Mouse (Mus musculus) limb, embryonic 15.5 days (tissue): ENCODE results near the gene Pepd. TPM values are rescaled to one million over a fixed set of nuclear protein-coding genes. Genes with fewer than 3 reads are reported as not detected.

Source experiments
- ATAC-seq: fragments of 200-750 bp; cut with Nextera tagmentation; 2 replicates; pipeline ENCODE4 v1.8.0; 2017; ENCODE audit warnings: low read depth, moderate TSS enrichment; ENCODE audit not compliant: insufficient number of reproducible peaks, low FRiP score, low TSS enrichment
- H3K27ac ChIP-seq: fragments of 300-500 bp; sonication (generic); 2 replicates; pipeline ENCODE4 v1.5.1; 2015; ENCODE audit warnings: moderate library complexity, mild to moderate bottlenecking, inconsistent platforms
- H3K27me3 ChIP-seq: fragments of 300-500 bp; sonication (generic); 2 replicates; pipeline ENCODE4 v1.6.1; 2015; ENCODE audit warnings: inconsistent platforms
- H3K36me3 ChIP-seq: fragments of 300-500 bp; sonication (generic); 2 replicates; pipeline ENCODE4 v1.6.1; 2015; ENCODE audit warnings: inconsistent platforms
- H3K4me1 ChIP-seq: fragments of 300-500 bp; sonication (generic); 2 replicates; pipeline ENCODE4 v1.6.1; 2015; ENCODE audit warnings: inconsistent platforms
- H3K4me2 ChIP-seq: fragments of 300-500 bp; sonication (generic); 2 replicates; pipeline ENCODE4 v1.6.1; 2015; ENCODE audit warnings: mild to moderate bottlenecking, inconsistent platforms
- H3K4me3 ChIP-seq: fragments of 300-500 bp; sonication (generic); 2 replicates; pipeline ENCODE4 v1.5.1; 2015; ENCODE audit warnings: mild to moderate bottlenecking, inconsistent platforms
- H3K9ac ChIP-seq: fragments of 300-500 bp; sonication (generic); 2 replicates; pipeline ENCODE4 v1.6.1; 2015; ENCODE audit warnings: inconsistent platforms
- H3K9me3 ChIP-seq: fragments of 300-500 bp; sonication (generic); 2 replicates; pipeline ENCODE4 v1.6.1; 2016; ENCODE audit warnings: inconsistent platforms
- WGBS: fragments of 180-500 bp; shearing (Covaris S2); methylation state at CpG from one replicate; pipeline ENCODE4 v1.1.7; 2015; 5-methylcytosine and 5-hydroxymethylcytosine counted together
- polyA plus RNA-seq: library from polyadenylated mRNA; unstranded; fragments of >200 nt; fragmentation: Nextera tagmentation; extraction: Ambion mirVana; gene quantifications from 2 replicates; pipeline ENCODE4 v1.2.1, GENCODE M21; 2015

Gene Pepd
- polyA plus RNA-seq, 1 experiment from 2014 or later = 77.8 TPM

- Histone ChIP-seq H3K27ac (no peak overlapping the region), H3K4me2 (no peak overlapping the region), H3K4me1 (peaks cover 20% of the 10 kb centered on the region), H3K9ac (no peak overlapping the region), H3K9me3 (no peaks in the 10 kb centered on the region), H3K36me3 (no peaks in the 10 kb centered on the region), H3K27me3 (0 out of 2 replicates have a peak, but pooled peaks cover 13% of the 10 kb centered on the region), H3K4me3 (no peak overlapping the region)
- 92% methylated on average over 9 of the region's 9 CpGs for WGBS
- no peak for ATAC-seq
Measured at GRCm38 (mm10) chr7:34913956-34914355, 1.8 kb downstream of the Pepd start.

GRCm38 (mm10) chr7:34915555-34915954 is 3.4 kb downstream of the Pepd start:
- Histone ChIP-seq H3K9me3 (no peaks in the 10 kb centered on the region), H3K9ac (no peak overlapping the region), H3K27me3 (0 out of 2 replicates have a peak, but pooled peaks cover 10% of the 10 kb centered on the region), H3K27ac (no peak overlapping the region), H3K4me3 (no peak overlapping the region), H3K4me2 (no peak overlapping the region), H3K36me3 (no peaks in the 10 kb centered on the region), H3K4me1 (peaks cover 20% of the 10 kb centered on the region)
- no peak for ATAC-seq
- 87% methylated on average over 5 of the region's 5 CpGs for WGBS

GRCm38 (mm10) chr7:34917558-34917957 is 5.4 kb downstream of the Pepd start:
- H3K4me1 ChIP-seq = peaks cover 14% of the 10 kb centered on the region
- no peak overlapping the region for H3K9ac ChIP-seq
- no peaks in the 10 kb centered on the region for H3K27me3 ChIP-seq
- H3K4me3 ChIP-seq = no peak overlapping the region
- 67% methylated on average over 6 of the region's 6 CpGs for WGBS
- H3K9me3 ChIP-seq = no peaks in the 10 kb centered on the region
- H3K27ac ChIP-seq = no peak overlapping the region
- H3K36me3 ChIP-seq = peaks cover 7% of the 10 kb centered on the region; the same call in 1 of the 2 replicates
- ATAC-seq = no peak
- H3K4me2 ChIP-seq = no peak overlapping the region

GRCm38 (mm10) chr7:34917998-34918397 is 5.8 kb downstream of the Pepd start:
- no peak overlapping the region for H3K4me2 ChIP-seq
- H3K27ac ChIP-seq = no peak overlapping the region
- WGBS = 86% methylated on average over 4 of the region's 4 CpGs
- no peaks in the 10 kb centered on the region for H3K27me3 ChIP-seq
- H3K9me3 ChIP-seq = no peaks in the 10 kb centered on the region
- peaks cover 7% of the 10 kb centered on the region; the same call in 1 of the 2 replicates for H3K36me3 ChIP-seq
- peaks cover 10% of the 10 kb centered on the region for H3K4me1 ChIP-seq
- H3K4me3 ChIP-seq = no peak overlapping the region
- H3K9ac ChIP-seq = no peak overlapping the region
- no peak for ATAC-seq

GRCm38 (mm10) chr7:34918416-34918815 is 6.2 kb downstream of the Pepd start:
- H3K27me3 ChIP-seq = no peaks in the 10 kb centered on the region
- WGBS = 79% methylated on average over 8 of the region's 8 CpGs
- H3K27ac ChIP-seq = no peak overlapping the region
- H3K4me3 ChIP-seq = no peak overlapping the region
- H3K9ac ChIP-seq = no peak overlapping the region
- no peak overlapping the region for H3K4me2 ChIP-seq
- no peak for ATAC-seq
- peaks cover 7% of the 10 kb centered on the region; the same call in 1 of the 2 replicates for H3K36me3 ChIP-seq
- H3K4me1 ChIP-seq = peaks cover 6% of the 10 kb centered on the region; the same call in 1 of the 2 replicates
- no peaks in the 10 kb centered on the region for H3K9me3 ChIP-seq

- Histone ChIP-seq H3K4me1 (peaks cover 6% of the 10 kb centered on the region; the same call in 1 of the 2 replicates), H3K36me3 (peaks cover 7% of the 10 kb centered on the region; the same call in 1 of the 2 replicates), H3K27ac (no peak overlapping the region), H3K27me3 (no peaks in the 10 kb centered on the region), H3K4me3 (no peak overlapping the region), H3K9me3 (no peaks in the 10 kb centered on the region), H3K4me2 (no peak overlapping the region), H3K9ac (no peak overlapping the region)
- no peak for ATAC-seq
- WGBS = 44% methylated on average over 5 of the region's 5 CpGs
Measured at GRCm38 (mm10) chr7:34919054-34919453, 6.9 kb downstream of the Pepd start.

- WGBS = 56% methylated on average over 5 of the region's 5 CpGs
Measured at GRCm38 (mm10) chr7:34919809-34920208, 7.6 kb downstream of the Pepd start.

GRCm38 (mm10) chr7:34925208-34925607 is 13.0 kb downstream of the Pepd start:
- no peak for ATAC-seq
- H3K4me1 ChIP-seq = peaks cover 10% of the 10 kb centered on the region
- peaks cover 31% of the 10 kb centered on the region for H3K36me3 ChIP-seq
- no peaks in the 10 kb centered on the region for H3K9me3 ChIP-seq
- H3K27me3 ChIP-seq = no peaks in the 10 kb centered on the region
- WGBS = 57% methylated on average over 5 of the region's 5 CpGs
- H3K4me3 ChIP-seq = no peak overlapping the region
- H3K4me2 ChIP-seq = no peak overlapping the region
- H3K27ac ChIP-seq = no peak overlapping the region
- no peak overlapping the region for H3K9ac ChIP-seq

More at GRCm38 (mm10) chr7:34919809-34920208, 7.6 kb downstream of the Pepd start:
- no peaks in the 10 kb centered on the region for H3K9me3 ChIP-seq
- no peaks in the 10 kb centered on the region for H3K27me3 ChIP-seq
- no peak overlapping the region for H3K27ac ChIP-seq
- H3K4me3 ChIP-seq = no peak overlapping the region
- ATAC-seq = no peak
- H3K4me2 ChIP-seq = no peak overlapping the region
- no peak overlapping the region for H3K9ac ChIP-seq
- peaks cover 12% of the 10 kb centered on the region for H3K36me3 ChIP-seq
- peaks cover 6% of the 10 kb centered on the region; the same call in 1 of the 2 replicates for H3K4me1 ChIP-seq

- ATAC-seq = no peak
- H3K4me2 ChIP-seq = no peak overlapping the region
- H3K9ac ChIP-seq = no peak overlapping the region
- peaks cover 31% of the 10 kb centered on the region for H3K36me3 ChIP-seq
- H3K9me3 ChIP-seq = no peaks in the 10 kb centered on the region
- peaks cover 14% of the 10 kb centered on the region for H3K4me1 ChIP-seq
- H3K4me3 ChIP-seq = no peak overlapping the region
- no peak overlapping the region for H3K27ac ChIP-seq
- WGBS = 89% methylated on average over 7 of the region's 7 CpGs
- no peaks in the 10 kb centered on the region for H3K27me3 ChIP-seq
Measured at GRCm38 (mm10) chr7:34925956-34926355, 13.8 kb downstream of the Pepd start.

GRCm38 (mm10) chr7:34929614-34930262 is 17.6 kb downstream of the Pepd start:
- H3K9ac ChIP-seq = no peak overlapping the region
- H3K27me3 ChIP-seq = no peaks in the 10 kb centered on the region
- WGBS = 49% methylated on average over 8 of the region's 8 CpGs
- H3K27ac ChIP-seq = peak overlapping the region; percentile 3; the same call in 1 of the 2 replicates
- no peak overlapping the region for H3K4me2 ChIP-seq
- peaks cover 14% of the 10 kb centered on the region for H3K4me1 ChIP-seq
- no peak; the same call in 1 of the 2 replicates for ATAC-seq
- peaks cover 33% of the 10 kb centered on the region for H3K36me3 ChIP-seq
- H3K9me3 ChIP-seq = no peaks in the 10 kb centered on the region
- no peak overlapping the region for H3K4me3 ChIP-seq

GRCm38 (mm10) chr7:34930263-34930757 is 18.1 kb downstream of the Pepd start:
- H3K4me3 ChIP-seq = no peak overlapping the region
- WGBS = 50% methylated on average over 7 of the region's 7 CpGs
- H3K9me3 ChIP-seq = no peaks in the 10 kb centered on the region
- no peak overlapping the region for H3K9ac ChIP-seq
- peak overlapping the region; percentile 3; the same call in 1 of the 2 replicates for H3K27ac ChIP-seq
- peaks cover 33% of the 10 kb centered on the region for H3K36me3 ChIP-seq
- H3K4me2 ChIP-seq = no peak overlapping the region
- H3K27me3 ChIP-seq = no peaks in the 10 kb centered on the region
- peaks cover 14% of the 10 kb centered on the region for H3K4me1 ChIP-seq
- ATAC-seq = no peak

- H3K9me3 ChIP-seq = no peaks in the 10 kb centered on the region; the same call in 1 of the 2 replicates
- no peak overlapping the region for H3K4me3 ChIP-seq
- no peak overlapping the region for H3K9ac ChIP-seq
- no peaks in the 10 kb centered on the region for H3K27me3 ChIP-seq
- no peak overlapping the region for H3K4me2 ChIP-seq
- no peak for ATAC-seq
- peaks cover 14% of the 10 kb centered on the region for H3K4me1 ChIP-seq
- WGBS = 85% methylated on average over 8 of the region's 8 CpGs
- peaks cover 41% of the 10 kb centered on the region for H3K36me3 ChIP-seq
- H3K27ac ChIP-seq = no peak overlapping the region
Measured at GRCm38 (mm10) chr7:34932631-34933030, 20.5 kb downstream of the Pepd start.
